Mouse (Mus musculus): ENCODE data around the gene Olfr545. TPM values are rescaled to one million over a fixed set of nuclear protein-coding genes. Genes with fewer than 3 reads are reported as not detected.
"Not testable (repeated sequence)": the region's sequence is repeated elsewhere in the genome, so short reads cannot be mapped to it uniquely, and the experiment has no call there.

Olfr545 gene
- total RNA-seq, 1 experiment = not detected

GRCm38 (mm10) chr7:102506848-102507247 is 7.5 kb upstream of the Olfr545 start:
- H3K4me1 ChIP-seq (ENCODE audit: control insufficient read depth in 2 of 2, insufficient read depth in 2 of 2, low read length in 2 of 2, poor library complexity in 1 of 2) = no peaks in the 10 kb centered on the region
- no peak overlapping the region for H3K27ac ChIP-seq (ENCODE audit: insufficient read depth, low read depth, low read length, poor library complexity, severe bottlenecking)
- no peak overlapping the region for H3K9ac ChIP-seq (ENCODE audit: insufficient read depth, low read depth, low read length, poor library complexity, severe bottlenecking)
- H3K9me3 ChIP-seq (ENCODE audit: control insufficient read depth, insufficient read depth, low read depth, low read length) = no peaks in the 10 kb centered on the region
- TF ChIP-seq ZNF384 (IDR thresholded peaks at IDR 0.05; ENCODE audit: low read depth, low read length) = no peak
- peak; percentile 82; the same call in 1 of the 2 replicates for TF ChIP-seq ZC3H11A (IDR thresholded peaks at IDR 0.05; ENCODE audit: borderline replicate concordance, low read depth, low read length)
- no peaks in the 10 kb centered on the region for H3K36me3 ChIP-seq (ENCODE audit: control insufficient read depth, insufficient read depth, low read length, poor library complexity, severe bottlenecking)
- in situ Hi-C loops (cut with MboI; ENCODE audit: low sequenced_read_pairs in 2 of 2, unreplicated experiment in 2 of 2) = loop anchor here (10.0 to 25.0 kb wide), 3 partner anchors 405 to 605 kb away; partner anchors contain the start of genes Olfr571 (in 2 of the 2) and Olfr572 (in 1 of the 2)
- peak; percentile 79 for DNase-seq (ENCODE audit: low read depth, low spot score)
- no peak overlapping the region for H3K4me3 ChIP-seq (ENCODE audit: insufficient read depth in 1 of 2, low read depth in 1 of 2, low read length in 2 of 2, poor library complexity in 1 of 2, severe bottlenecking in 1 of 2)

GRCm38 (mm10) chr7:102501986-102502385 is 2.6 kb upstream of the Olfr545 start:
- Histone ChIP-seq H3K4me3 (ENCODE audit: insufficient read depth in 1 of 2, low read depth in 1 of 2, low read length in 2 of 2, poor library complexity in 1 of 2, severe bottlenecking in 1 of 2) (no peak overlapping the region), H3K9ac (ENCODE audit: insufficient read depth, low read depth, low read length, poor library complexity, severe bottlenecking) (no peak overlapping the region), H3K27ac (ENCODE audit: insufficient read depth, low read depth, low read length, poor library complexity, severe bottlenecking) (no peak overlapping the region), H3K36me3 (ENCODE audit: control insufficient read depth, insufficient read depth, low read length, poor library complexity, severe bottlenecking) (no peaks in the 10 kb centered on the region), H3K4me1 (ENCODE audit: control insufficient read depth in 2 of 2, insufficient read depth in 2 of 2, low read length in 2 of 2, poor library complexity in 1 of 2) (no peaks in the 10 kb centered on the region), H3K9me3 (ENCODE audit: control insufficient read depth, insufficient read depth, low read depth, low read length) (no peaks in the 10 kb centered on the region)
- TF ChIP-seq MAFK (IDR thresholded peaks at IDR 0.05; ENCODE audit: insufficient read depth, low read depth, low read length) = no peak
- in situ Hi-C loops (cut with MboI; ENCODE audit: low sequenced_read_pairs in 2 of 2, unreplicated experiment in 2 of 2) = loop anchor here (10.0 to 25.0 kb wide), 3 partner anchors 410 to 610 kb away; partner anchors contain the start of genes Olfr571 (in 2 of the 2) and Olfr572 (in 1 of the 2)
- DNase-seq (ENCODE audit: low read depth, low spot score) = no peak

GRCm38 (mm10) chr7:102494416-102494815 is 5.0 kb downstream of the Olfr545 start:
- H3K9me3 ChIP-seq (ENCODE audit: control insufficient read depth, insufficient read depth, low read depth, low read length); H3K27ac ChIP-seq (ENCODE audit: insufficient read depth, low read depth, low read length, poor library complexity, severe bottlenecking); H3K9ac ChIP-seq (ENCODE audit: insufficient read depth, low read depth, low read length, poor library complexity, severe bottlenecking); H3K36me3 ChIP-seq (ENCODE audit: control insufficient read depth, insufficient read depth, low read length, poor library complexity, severe bottlenecking); H3K4me1 ChIP-seq (ENCODE audit: control insufficient read depth in 2 of 2, insufficient read depth in 2 of 2, low read length in 2 of 2, poor library complexity in 1 of 2); DNase-seq (ENCODE audit: low read depth, low spot score); in situ Hi-C loops (cut with MboI; ENCODE audit: low sequenced_read_pairs in 2 of 2, unreplicated experiment in 2 of 2); H3K4me3 ChIP-seq (ENCODE audit: insufficient read depth in 1 of 2, low read depth in 1 of 2, low read length in 2 of 2, poor library complexity in 1 of 2, severe bottlenecking in 1 of 2): not testable (repeated sequence)

GRCm38 (mm10) chr7:102488161-102488560 is 11.2 kb downstream of the Olfr545 start, which contains the start of gene Olfr544:
Gene Olfr544 (minus strand): TSS chr7:102488313.
- TF ChIP-seq ZNF384 (IDR thresholded peaks at IDR 0.05; ENCODE audit: low read depth, low read length) (no peak), CHD2 (IDR thresholded peaks at IDR 0.05; ENCODE audit: low read depth, low read length) (no peak), ZC3H11A (IDR thresholded peaks at IDR 0.05; ENCODE audit: borderline replicate concordance, low read depth, low read length) (no peak), MAFK (IDR thresholded peaks at IDR 0.05; ENCODE audit: insufficient read depth, low read depth, low read length) (no peak), HCFC1 (IDR thresholded peaks at IDR 0.05; ENCODE audit: borderline replicate concordance, insufficient read depth, low read length) (no peak)
- no peak for DNase-seq (ENCODE audit: low read depth, low spot score)
- in situ Hi-C loops (cut with MboI; ENCODE audit: low sequenced_read_pairs in 2 of 2, unreplicated experiment in 2 of 2) = no loop called here

GRCm38 (mm10) chr7:102486105-102486504 is 13.3 kb downstream of the Olfr545 start:
- Histone ChIP-seq H3K9ac (ENCODE audit: insufficient read depth, low read depth, low read length, poor library complexity, severe bottlenecking) (no peak overlapping the region), H3K4me1 (ENCODE audit: control insufficient read depth in 2 of 2, insufficient read depth in 2 of 2, low read length in 2 of 2, poor library complexity in 1 of 2) (no peaks in the 10 kb centered on the region), H3K4me3 (ENCODE audit: insufficient read depth in 1 of 2, low read depth in 1 of 2, low read length in 2 of 2, poor library complexity in 1 of 2, severe bottlenecking in 1 of 2) (no peak overlapping the region), H3K9me3 (ENCODE audit: control insufficient read depth, insufficient read depth, low read depth, low read length) (no peaks in the 10 kb centered on the region), H3K36me3 (ENCODE audit: control insufficient read depth, insufficient read depth, low read length, poor library complexity, severe bottlenecking) (no peaks in the 10 kb centered on the region), H3K27ac (ENCODE audit: insufficient read depth, low read depth, low read length, poor library complexity, severe bottlenecking) (no peak overlapping the region)
- no peak for TF ChIP-seq CHD2 (IDR thresholded peaks at IDR 0.05; ENCODE audit: low read depth, low read length)
- TF ChIP-seq MAFK (IDR thresholded peaks at IDR 0.05; ENCODE audit: insufficient read depth, low read depth, low read length) = no peak
- no peak for TF ChIP-seq HCFC1 (IDR thresholded peaks at IDR 0.05; ENCODE audit: borderline replicate concordance, insufficient read depth, low read length)
- TF ChIP-seq ZNF384 (IDR thresholded peaks at IDR 0.05; ENCODE audit: low read depth, low read length) = no peak
- TF ChIP-seq ZC3H11A (IDR thresholded peaks at IDR 0.05; ENCODE audit: borderline replicate concordance, low read depth, low read length) = no peak
- in situ Hi-C loops (cut with MboI; ENCODE audit: low sequenced_read_pairs in 2 of 2, unreplicated experiment in 2 of 2) = no loop called here
- DNase-seq (ENCODE audit: low read depth, low spot score) = no peak

More at GRCm38 (mm10) chr7:102488161-102488560, 11.2 kb downstream of the Olfr545 start, which contains the start of gene Olfr544:
- Histone ChIP-seq H3K27ac (ENCODE audit: insufficient read depth, low read depth, low read length, poor library complexity, severe bottlenecking) (no peak within 1 kb of the TSS), H3K4me1 (ENCODE audit: control insufficient read depth in 2 of 2, insufficient read depth in 2 of 2, low read length in 2 of 2, poor library complexity in 1 of 2) (no peaks in the 10 kb centered on the region), H3K9ac (ENCODE audit: insufficient read depth, low read depth, low read length, poor library complexity, severe bottlenecking) (no peak within 1 kb of the TSS), H3K36me3 (ENCODE audit: control insufficient read depth, insufficient read depth, low read length, poor library complexity, severe bottlenecking) (no peaks in the 10 kb centered on the region), H3K4me3 (ENCODE audit: insufficient read depth in 1 of 2, low read depth in 1 of 2, low read length in 2 of 2, poor library complexity in 1 of 2, severe bottlenecking in 1 of 2) (no peak within 1 kb of the TSS), H3K9me3 (ENCODE audit: control insufficient read depth, insufficient read depth, low read depth, low read length) (no peaks in the 10 kb centered on the region)

GRCm38 (mm10) chr7:102484766-102485165 is 14.6 kb downstream of the Olfr545 start:
- H3K9ac ChIP-seq (ENCODE audit: insufficient read depth, low read depth, low read length, poor library complexity, severe bottlenecking); H3K4me1 ChIP-seq (ENCODE audit: control insufficient read depth in 2 of 2, insufficient read depth in 2 of 2, low read length in 2 of 2, poor library complexity in 1 of 2); H3K9me3 ChIP-seq (ENCODE audit: control insufficient read depth, insufficient read depth, low read depth, low read length); DNase-seq (ENCODE audit: low read depth, low spot score); H3K36me3 ChIP-seq (ENCODE audit: control insufficient read depth, insufficient read depth, low read length, poor library complexity, severe bottlenecking); H3K27ac ChIP-seq (ENCODE audit: insufficient read depth, low read depth, low read length, poor library complexity, severe bottlenecking); in situ Hi-C loops (cut with MboI; ENCODE audit: low sequenced_read_pairs in 2 of 2, unreplicated experiment in 2 of 2); H3K4me3 ChIP-seq (ENCODE audit: insufficient read depth in 1 of 2, low read depth in 1 of 2, low read length in 2 of 2, poor library complexity in 1 of 2, severe bottlenecking in 1 of 2): not testable (repeated sequence)
